Mouse (Mus musculus) brain, embryonic 14.5 days (tissue): Measurements from ENCODE around the gene Slc30a3.

Source experiments
- CTCF ChIP-seq: fragments of 200-500 bp; IDR thresholded peaks from 2 replicates; pipeline ENCODE4 v1.5.1; 2012; ENCODE audit warnings: inconsistent platforms, mild to moderate bottlenecking, moderate library complexity, borderline replicate concordance; ENCODE audit not compliant: insufficient read depth, insufficient read length; ENCODE audit errors: extremely low read depth
- POLR2A ChIP-seq: fragments of 200-500 bp; IDR thresholded peaks from 2 replicates; pipeline ENCODE4 v1.6.1; 2012; ENCODE audit warnings: mild to moderate bottlenecking, inconsistent platforms, borderline replicate concordance; ENCODE audit not compliant: poor library complexity, insufficient read depth, insufficient read length, severe bottlenecking; ENCODE audit errors: extremely low read depth

DNA sequence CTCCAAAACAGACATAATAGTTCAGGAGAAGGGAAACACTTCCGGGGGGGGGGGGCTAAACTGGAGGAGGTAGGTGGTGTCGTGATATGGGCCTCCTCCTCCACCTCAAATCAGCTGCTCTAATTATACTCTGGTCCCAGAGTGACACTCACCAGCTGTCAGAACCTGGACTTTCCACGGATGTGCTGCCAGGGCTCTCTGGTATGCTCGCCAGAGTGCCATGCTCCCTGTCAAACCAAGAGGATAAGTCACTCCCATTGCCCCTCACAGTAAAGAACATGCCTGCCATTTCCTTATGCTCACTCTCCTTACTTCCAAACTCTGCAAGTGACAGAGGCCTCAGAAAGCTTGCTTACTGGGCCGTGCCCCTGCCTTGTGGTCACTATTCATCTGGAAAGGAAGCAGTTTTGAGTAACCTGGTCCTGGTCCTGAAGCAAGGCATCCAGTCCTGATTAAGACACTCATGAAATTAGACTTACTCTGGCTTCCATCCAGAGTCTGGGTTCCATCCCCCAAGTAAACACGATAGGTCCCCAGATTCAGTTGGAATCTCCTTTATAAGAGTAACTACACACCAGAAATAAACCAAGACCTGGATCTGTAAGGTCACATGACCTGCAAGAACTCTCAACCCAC, 45.6 kb upstream of the Slc30a3 start:
- no peak for TF ChIP-seq CTCF
- no peak for TF ChIP-seq POLR2A
